Mouse (Mus musculus) adipocyte (in vitro differentiated cells): ENCODE measurements around the gene Gstp2.

Experiments used
- DNase-seq: peaks from one replicate; pipeline ENCODE4 v3.0.0-alpha.2; 2016; ENCODE audit warnings: low spot score

The Gstp2 gene

DNA sequence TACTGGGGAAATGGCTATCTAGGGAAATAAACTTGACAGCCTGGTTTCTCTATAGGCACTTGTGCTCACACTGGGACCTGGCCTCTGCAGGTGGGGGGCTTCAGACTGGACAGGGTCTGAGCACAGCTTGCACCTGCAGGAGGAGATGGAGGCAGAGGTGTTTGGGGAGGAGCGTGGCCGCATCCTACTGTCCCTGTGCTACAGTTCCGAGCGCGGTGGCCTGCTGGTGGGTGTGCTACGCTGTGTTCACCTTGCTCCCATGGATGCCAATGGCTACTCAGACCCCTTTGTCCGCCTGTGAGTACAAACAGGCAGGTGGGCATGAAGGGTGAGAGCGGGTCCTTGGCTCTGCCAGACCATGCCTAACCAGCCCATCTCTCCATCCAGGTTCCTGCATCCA, 39.9 kb downstream of the Gstp2 start:
- DNase-seq = no peak

DNA sequence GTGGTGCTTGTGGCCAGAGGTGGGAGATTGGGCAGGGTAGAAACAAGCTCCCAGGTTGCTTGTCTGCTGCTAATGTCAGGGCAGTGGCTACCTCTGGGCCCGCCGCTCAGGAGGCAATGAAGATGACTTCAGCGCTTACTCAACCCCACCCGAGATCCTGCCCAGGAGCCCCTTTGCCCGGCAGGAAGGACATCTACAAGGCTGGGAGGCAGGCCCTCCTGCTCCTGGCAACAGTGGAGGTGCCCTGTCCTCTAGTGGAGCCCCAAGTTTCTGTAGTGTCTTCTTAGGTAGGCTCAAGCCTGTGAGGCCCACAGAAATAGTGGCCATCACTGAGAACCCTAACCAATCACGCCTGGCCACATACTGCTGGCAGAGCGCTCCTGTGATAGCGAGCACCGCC, 40.7 kb downstream of the Gstp2 start:
- DNase-seq = no peak

DNA sequence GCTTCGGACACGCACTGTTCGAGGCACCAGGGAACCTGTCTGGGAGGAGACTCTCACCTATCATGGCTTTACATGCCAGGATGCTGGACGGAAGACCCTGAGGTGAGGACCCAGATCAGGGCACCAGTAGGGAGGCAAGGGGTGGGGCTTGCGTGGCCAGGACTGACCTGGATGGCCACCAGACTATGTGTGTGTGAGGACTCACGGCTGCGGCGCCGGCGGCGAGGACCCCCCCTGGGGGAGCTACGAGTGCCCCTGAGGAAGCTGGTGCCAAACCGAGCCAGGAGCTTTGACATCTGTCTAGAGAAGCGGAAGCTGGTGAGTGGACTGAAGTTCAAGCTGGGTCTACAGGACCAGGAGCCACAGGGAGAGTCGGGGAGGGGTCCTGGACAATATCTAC, 41.5 kb downstream of the Gstp2 start:
- no peak for DNase-seq

DNA sequence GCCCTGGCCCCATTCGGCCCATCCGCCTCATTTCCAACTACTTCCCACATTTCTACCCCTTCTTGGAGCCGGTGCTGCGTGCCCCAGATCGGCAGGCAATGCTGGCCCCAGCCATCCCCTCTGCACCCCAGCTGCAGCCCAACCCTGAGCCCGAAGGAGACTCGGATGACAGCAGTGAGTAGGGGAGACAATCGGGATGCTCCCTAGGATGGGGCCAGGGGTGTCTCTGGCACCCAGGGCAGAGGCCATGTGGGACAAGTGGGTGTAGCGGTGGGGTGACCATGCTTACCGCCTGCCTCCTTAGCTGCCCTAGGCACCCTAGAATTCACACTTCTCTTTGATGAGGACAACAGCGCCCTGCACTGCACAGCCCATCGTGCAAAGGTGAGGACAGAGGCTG, 42.2 kb downstream of the Gstp2 start:
- DNase-seq = no peak

DNA sequence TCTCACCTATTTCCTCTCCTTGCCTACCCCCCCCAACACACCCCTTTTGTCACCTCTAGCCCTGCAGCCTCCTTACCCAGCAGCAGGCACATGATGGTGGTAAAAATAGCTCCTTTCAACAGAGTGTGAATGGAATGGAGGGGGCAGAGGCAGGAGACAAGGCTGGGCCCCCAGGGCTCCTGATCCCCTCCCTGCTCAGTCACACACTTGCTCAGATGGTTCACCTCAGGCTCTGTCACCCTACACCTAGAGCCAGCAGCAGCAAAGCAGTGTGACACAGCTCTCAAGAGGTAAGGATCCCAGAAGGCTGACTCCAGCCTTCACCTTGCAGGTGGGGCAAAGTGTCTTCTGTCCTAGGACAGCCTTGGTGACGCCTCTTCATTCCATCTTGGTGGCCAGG, 42.7 kb downstream of the Gstp2 start, which contains the start of gene Doc2g:
Doc2g (plus strand) TSS at position 202 of the 400 bp plus-strand sequence.
- DNase-seq = no peak

DNA sequence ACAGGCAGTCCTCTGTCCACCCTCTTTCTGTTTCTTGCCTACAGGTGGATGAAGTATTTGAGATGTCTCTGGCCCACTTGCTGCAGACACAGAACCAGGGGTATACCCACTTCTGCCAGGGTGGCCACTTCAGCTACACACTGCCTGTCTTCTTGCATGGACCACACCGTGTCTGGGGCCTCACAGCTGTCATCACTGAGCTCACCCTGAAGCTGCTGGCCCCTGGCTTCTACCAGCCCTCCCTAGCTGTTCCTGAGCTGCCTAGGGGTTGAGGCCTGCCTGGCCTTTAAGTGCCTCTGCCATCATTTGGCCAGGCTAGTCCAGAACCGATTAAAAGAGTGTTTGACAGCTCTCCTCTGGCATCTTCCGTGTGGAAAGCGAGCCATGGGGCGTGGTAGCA, 44.1 kb downstream of the Gstp2 start:
- peak; percentile 24 for DNase-seq

DNA sequence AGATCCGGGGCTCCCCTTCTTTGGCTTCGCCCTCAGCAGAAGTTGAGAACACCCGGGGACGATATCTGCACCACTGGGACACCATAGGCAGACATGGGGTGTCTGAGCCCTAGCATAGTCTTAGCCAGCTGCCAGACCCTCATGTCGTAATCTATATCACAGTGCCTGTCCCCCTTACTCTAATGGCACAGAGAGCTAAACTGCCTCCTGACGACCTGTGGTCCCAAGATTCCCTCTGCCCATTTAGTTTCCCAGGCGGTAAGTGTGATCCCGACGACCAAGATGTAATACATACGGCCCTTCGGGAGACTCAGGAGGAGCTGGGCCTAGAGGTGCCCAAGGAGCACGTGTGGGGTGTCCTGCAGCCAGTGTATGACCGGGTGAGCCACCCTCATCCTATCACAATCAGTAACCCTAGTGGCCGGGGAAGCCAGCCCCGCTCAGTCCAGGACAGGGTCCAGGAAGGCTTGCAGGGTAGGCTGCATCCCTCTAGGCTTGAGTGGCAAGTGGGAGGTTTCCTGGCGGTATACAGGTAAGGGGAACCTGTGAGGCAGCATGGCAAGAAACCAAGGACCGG, 44.8 kb downstream of the Gstp2 start:
- DNase-seq = peak; percentile 28

DNA sequence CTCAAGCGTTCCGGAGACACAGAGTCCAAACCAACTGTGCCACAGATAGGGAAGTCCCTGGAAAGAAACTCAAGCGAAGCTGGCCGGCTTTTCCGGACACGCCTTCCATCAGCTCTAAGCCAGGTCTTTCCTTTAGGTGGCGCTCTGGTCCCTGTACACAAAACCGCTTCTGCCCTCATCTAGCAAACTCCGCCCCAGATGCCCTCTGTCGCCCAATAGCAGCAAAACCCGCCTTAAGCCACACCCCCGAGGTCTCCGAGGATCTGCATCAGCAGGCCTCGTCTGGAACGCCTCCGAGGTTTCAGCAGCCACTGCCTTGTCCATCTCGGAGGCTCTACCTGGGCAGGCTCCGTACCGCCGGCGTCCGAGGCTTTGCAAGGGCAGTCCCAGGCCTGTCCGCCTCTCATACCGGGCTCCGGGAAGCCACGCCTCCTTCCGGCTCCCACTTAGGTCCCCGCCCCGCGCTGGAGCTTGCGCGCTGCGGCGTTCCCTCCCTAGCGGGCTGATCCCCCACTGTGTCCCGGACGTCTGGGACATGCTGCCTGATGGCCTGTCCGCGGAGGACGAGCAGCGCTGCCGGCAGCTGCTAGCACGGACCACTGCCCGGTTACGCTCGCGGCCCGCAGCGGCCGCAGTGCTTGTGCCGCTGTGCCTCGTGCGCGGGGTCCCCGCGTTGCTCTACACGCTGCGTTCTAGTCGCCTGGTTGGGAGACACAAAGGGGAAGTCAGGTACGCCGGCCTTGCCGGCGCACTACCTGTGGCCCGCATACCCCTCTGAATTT, 45.5 kb downstream of the Gstp2 start, which contains the start of the genes Nudt8 and Gm49405:
Nudt8 (plus strand) TSS at position 462 of the 782 bp plus-strand sequence.
Gm49405 (plus strand) TSS at position 508 of the 782 bp plus-strand sequence.
- peak; percentile 99 for DNase-seq

DNA sequence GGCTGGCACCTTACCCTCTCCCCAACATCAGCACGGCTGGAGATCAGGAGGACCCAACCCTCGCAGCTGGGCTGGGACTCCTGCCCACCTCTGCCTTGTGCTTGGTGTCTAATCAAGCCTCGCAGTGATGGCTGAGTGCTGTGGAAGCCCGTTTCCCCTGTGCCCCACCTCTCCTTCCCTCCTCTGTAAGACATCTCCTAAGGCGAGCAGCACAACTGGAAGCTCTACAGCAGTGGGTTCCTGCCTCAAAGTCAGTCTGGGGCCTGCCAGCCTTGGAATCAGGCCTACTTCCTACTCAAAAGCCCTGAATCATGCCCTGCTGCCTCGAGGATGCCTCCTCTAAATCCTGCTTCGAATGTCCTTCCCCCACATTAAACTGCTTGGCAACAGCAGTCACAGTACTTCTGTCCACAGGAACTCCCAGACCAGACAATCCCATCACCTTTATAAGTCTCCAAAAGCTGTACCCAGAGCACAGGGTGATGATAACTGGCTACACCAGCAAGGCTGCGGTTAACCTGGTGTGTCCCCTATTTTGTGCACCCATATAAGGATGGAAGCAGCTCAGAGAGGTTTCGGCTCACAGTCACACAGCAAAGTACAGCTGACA, 46.6 kb downstream of the Gstp2 start:
- no peak for DNase-seq

DNA sequence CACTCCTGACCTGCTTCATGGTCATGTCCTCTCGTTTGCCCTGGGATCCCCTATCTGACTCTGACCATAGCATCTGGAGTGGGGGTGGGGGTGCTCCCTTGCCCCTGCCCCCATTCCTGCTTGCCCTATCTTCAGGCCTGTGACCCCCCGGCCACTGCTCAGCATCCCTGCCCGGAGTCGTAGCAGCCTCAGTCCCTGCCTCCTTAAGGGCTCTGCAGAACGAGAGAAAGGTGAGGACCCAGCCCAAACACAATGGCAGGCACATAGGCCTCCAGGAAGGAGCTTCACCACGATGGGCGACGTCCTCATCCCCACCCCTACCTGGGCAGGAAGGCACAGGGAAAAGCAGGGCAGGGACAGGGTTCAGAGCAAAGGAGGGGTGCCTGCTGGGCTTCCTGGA, 47.5 kb downstream of the Gstp2 start:
- no peak for DNase-seq

DNA sequence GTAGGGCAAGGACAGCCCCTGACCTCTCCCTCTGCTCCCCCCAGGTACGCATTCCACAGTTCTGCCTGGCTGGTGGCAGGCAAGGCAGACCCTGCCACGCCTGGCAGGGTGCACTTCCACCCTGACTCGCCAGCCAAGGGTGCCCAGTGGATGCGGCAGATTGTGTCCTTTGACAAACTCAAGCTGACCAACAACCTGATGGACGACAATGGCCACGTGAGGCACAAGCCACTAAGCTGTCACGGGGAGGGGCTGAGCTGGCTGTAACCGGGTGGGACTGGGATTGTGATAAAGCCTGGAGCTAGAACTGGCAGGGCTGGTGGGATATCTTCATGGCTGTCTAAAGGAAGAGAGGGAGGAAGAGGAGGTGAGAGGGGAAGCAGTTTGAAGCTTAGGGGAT, 48.6 kb downstream of the Gstp2 start:
- no peak for DNase-seq

DNA sequence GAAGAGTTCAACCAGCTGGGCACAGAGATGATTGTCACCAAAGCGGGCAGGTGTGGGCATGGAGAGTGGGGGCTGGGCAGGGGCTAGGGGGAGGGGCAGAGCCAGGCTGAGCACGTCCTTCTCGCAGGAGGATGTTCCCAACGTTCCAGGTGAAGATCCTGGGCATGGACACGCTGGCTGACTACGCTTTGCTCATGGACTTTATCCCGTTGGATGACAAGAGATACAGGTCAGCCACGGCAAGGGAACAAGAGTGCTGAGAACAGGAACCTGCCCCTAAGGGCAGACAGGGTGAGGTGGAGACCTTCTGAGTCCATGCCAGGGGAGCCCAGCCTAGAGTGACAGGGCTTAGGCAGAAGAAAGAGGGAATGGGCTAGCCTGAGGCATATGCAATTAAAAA, 49.1 kb downstream of the Gstp2 start:
- no peak for DNase-seq

DNA sequence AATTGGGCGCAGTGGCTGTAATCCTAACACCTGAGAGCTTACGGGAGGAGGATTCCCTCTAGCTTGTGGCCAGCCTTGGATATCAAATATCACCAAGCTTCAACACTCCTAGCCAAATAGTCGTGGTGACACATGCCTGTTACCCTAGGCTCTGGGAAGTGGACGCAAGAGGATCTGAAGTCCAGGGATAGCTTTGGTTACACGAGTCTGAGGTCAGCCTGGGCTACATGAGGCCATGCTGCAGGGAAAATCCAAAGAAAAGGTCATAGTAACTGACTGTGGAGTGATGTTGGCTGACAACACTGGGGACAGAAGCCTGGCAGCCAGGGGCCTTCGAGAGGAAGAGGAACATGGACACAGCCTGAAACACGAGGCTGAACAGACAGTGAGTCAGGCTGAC, 49.7 kb downstream of the Gstp2 start:
- DNase-seq = no peak

DNA sequence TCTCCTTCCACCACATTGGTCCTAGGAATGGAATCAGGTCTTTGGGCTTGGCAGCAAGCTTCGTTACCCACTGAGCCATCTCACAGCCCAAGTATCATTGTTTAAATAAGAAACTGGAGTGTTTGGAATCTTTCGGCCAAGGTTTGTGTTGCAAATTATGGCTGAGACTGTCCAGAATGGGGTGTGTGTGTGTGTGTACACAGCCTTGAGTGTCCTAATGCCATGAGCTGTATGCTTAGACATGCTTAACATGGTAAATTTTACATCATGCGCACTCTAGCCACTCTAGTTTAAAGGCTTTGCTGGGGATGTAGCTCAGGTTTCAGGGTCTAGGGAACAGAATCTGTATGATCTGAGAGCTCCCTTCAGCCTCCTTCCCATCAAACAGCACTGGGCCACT, 50.3 kb downstream of the Gstp2 start:
- DNase-seq = no peak

DNA sequence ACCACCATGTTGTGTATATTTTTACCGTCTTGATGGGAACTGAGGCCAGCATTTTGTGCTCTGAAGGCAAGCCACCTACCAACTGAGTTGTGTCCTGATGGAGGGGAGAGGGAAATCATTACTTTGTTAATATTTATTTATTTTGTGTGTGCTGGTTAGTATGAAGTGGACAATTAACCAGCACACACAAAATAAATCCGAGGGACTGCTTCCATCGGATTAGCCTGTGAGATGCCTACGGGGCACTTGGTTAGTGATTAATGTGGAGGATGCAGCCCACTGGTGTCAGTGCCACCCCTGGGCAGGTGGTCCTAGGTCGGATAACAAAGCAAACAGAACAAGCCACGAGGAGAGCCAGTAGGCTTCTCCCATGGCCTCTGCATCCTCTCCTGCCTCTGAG, 50.9 kb downstream of the Gstp2 start:
- DNase-seq = no peak

DNA sequence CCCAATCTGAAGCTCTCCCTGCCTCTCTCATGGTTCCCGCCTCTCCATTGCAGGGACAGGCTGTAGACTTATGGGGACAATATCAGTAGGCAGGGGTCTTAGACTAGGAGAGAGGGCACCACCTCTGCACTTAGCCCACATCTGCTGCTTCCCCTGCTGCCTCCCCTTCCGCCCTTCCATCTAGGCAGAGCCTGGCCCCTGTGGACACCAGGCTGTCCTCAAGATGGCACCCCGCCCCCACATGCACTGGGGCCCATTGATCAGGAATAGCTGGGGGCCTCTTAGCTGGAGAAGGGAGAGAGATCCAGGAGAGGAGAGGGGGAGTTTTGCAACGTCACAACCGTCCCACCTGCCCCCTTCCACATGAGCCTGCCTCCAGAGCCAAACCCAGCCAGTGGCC, 53.4 kb downstream of the Gstp2 start, which contains the start of gene Tbx10:
Tbx10 (plus strand) TSS at position 337 of the 400 bp plus-strand sequence.
- no peak for DNase-seq

DNA sequence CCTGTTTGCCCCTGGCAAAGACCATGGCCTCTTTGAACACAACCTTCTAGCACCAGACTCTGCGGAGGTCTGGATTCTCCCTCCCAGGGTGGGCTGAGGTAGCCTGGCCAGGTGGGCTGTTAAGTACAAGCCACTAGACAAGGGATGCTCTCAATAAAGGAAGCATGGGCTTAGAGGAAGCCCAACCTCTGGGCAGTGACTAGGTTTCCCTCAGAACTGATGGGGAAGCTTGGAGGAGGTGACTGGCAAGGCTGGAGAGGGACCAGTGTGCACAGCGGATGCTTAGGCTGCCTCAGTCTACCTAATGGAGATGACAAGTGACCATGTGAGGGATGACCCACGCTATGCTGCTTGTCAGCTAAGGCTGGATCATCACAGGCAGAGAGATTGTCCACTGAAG, 53.9 kb downstream of the Gstp2 start:
- DNase-seq = no peak

DNA sequence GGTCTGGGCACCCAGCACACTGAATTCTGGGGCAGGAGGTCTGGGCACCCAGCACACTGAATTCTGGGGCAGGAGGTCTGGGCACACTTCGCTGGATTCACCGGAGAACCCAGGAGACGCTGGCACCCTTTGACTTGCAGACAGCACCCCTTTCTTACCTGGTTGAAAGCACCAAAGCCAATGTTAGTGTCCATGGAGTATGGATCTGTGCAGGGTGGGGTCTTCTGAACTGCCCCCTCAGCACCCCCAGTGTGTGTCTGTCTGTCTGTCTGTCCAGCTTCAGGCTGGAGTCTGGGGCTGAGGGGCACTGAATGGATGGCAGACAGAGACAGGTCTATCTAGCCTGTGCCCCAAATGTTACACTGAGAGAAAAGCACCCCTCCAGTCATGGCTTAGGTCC, 54.3 kb downstream of the Gstp2 start:
- DNase-seq = no peak

DNA sequence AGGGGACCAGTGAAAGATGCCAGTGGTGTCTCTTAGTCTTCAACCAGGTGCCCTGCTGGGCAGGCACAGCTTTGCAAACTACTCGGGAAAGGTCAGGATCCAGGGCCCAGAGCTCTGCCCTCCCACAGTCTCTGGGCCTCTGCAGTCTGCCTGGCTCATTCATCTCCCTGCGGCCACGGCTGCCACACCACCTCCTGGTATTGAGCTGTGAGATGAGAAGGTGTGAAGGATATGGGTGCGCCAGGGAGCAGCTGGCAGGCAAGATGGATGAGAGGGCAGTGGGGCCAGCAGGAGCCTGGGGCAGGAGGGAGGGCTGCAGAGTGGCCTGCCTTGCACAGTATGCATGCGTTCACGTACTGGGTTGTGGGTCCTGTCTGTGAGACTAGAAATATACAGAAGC, 55.0 kb downstream of the Gstp2 start:
- no peak for DNase-seq
